Mouse (Mus musculus) embryonic facial prominence, embryonic 10.5 days (tissue): ENCODE measurements at regions not wholly inside any gene's neighbourhood (a gene's known extent, or its start where the extent isn't known, plus 50 kb on each side); places are given as distances from the start of the nearest gene placed in this dataset.

Source experiments
- DNase-seq: peaks from one replicate; pipeline ENCODE4 v3.0.0-alpha.2; 2017; ENCODE audit warnings: low spot score
- H3K27ac ChIP-seq: fragments of 300-500 bp; sonication (generic); replicated peaks from 2 replicates; pipeline ENCODE4 v1.5.1; 2016; ENCODE audit warnings: mild to moderate bottlenecking
- H3K27me3 ChIP-seq: fragments of 300-500 bp; sonication (generic); replicated peaks from 2 replicates; pipeline ENCODE4 v1.6.1; 2016; ENCODE audit warnings: low read depth, mild to moderate bottlenecking; ENCODE audit not compliant: poor library complexity, severe bottlenecking
- H3K36me3 ChIP-seq: fragments of 300-500 bp; sonication (generic); replicated peaks from 2 replicates; pipeline ENCODE4 v1.6.1; 2016; ENCODE audit warnings: mild to moderate bottlenecking, moderate library complexity
- H3K4me1 ChIP-seq: fragments of 300-500 bp; sonication (generic); 2 replicates; pipeline ENCODE4 v1.6.1; 2016
- H3K4me3 ChIP-seq: fragments of 300-500 bp; sonication (generic); 2 replicates; pipeline ENCODE4 v1.5.1; 2016; ENCODE audit warnings: mild to moderate bottlenecking, moderate library complexity
- H3K9me3 ChIP-seq: fragments of 300-500 bp; sonication (generic); 2 replicates; pipeline ENCODE4 v1.6.1; 2016; ENCODE audit warnings: mild to moderate bottlenecking
- WGBS: fragments of 180-500 bp; shearing (Covaris S2); methylation state at CpG from one replicate; pipeline ENCODE4 v1.1.7; 2016; 5-methylcytosine and 5-hydroxymethylcytosine counted together

- H3K27me3 ChIP-seq: no peaks in the 10 kb centered on the region
- H3K27ac ChIP-seq: no peak overlapping the region
- H3K9me3 ChIP-seq: no peaks in the 10 kb centered on the region
- no peak for DNase-seq
- no peaks in the 10 kb centered on the region for H3K4me1 ChIP-seq
- H3K4me3 ChIP-seq: no peak overlapping the region
- 82% methylated on average over 7 of the region's 7 CpGs for WGBS
- no peaks in the 10 kb centered on the region for H3K36me3 ChIP-seq
These were observed 97.1 kb upstream of the Plcb4 start for GRCm38 (mm10) chr2:135561716-135562115.

GRCm38 (mm10) chr2:135562140-135562890, 96.5 kb upstream of the Plcb4 start:
- WGBS: 88% methylated on average over 10 of the region's 10 CpGs
- Histone ChIP-seq H3K4me3 (no peak overlapping the region), H3K36me3 (no peaks in the 10 kb centered on the region), H3K4me1 (no peaks in the 10 kb centered on the region), H3K9me3 (no peaks in the 10 kb centered on the region), H3K27me3 (no peaks in the 10 kb centered on the region), H3K27ac (no peak overlapping the region)
- no peak for DNase-seq

- no peak overlapping the region for H3K27ac ChIP-seq
- no peak for DNase-seq
- H3K36me3 ChIP-seq: no peaks in the 10 kb centered on the region
- no peak overlapping the region for H3K4me3 ChIP-seq
- peaks cover 3% of the 10 kb centered on the region; the same call in 1 of the 2 replicates for H3K4me1 ChIP-seq
- 59% methylated on average over 4 of the region's 4 CpGs for WGBS
- H3K9me3 ChIP-seq: no peaks in the 10 kb centered on the region
- H3K27me3 ChIP-seq: no peaks in the 10 kb centered on the region
These were observed 94.6 kb upstream of the Plcb4 start for GRCm38 (mm10) chr2:135564231-135564630.

- H3K27ac ChIP-seq: no peak overlapping the region
- H3K27me3 ChIP-seq: no peaks in the 10 kb centered on the region
- no peak for DNase-seq
- peaks cover 3% of the 10 kb centered on the region; the same call in 1 of the 2 replicates for H3K4me1 ChIP-seq
- no peaks in the 10 kb centered on the region for H3K36me3 ChIP-seq
- no peak overlapping the region for H3K4me3 ChIP-seq
- no peaks in the 10 kb centered on the region for H3K9me3 ChIP-seq
- WGBS: 85% methylated on average over 2 of the region's 2 CpGs
These were observed 90.5 kb upstream of the Plcb4 start for GRCm38 (mm10) chr2:135568350-135568749.

GRCm38 (mm10) chr2:135571599-135571998, 87.2 kb upstream of the Plcb4 start:
- Histone ChIP-seq H3K36me3 (no peaks in the 10 kb centered on the region), H3K9me3 (no peaks in the 10 kb centered on the region), H3K4me3 (no peak overlapping the region), H3K27ac (no peak overlapping the region), H3K4me1 (peaks cover 3% of the 10 kb centered on the region; the same call in 1 of the 2 replicates), H3K27me3 (no peaks in the 10 kb centered on the region)
- 79% methylated on average over 5 of the region's 5 CpGs for WGBS
- DNase-seq: no peak

GRCm38 (mm10) chr2:135577228-135577627, 81.6 kb upstream of the Plcb4 start:
- Histone ChIP-seq H3K4me3 (no peak overlapping the region), H3K36me3 (no peaks in the 10 kb centered on the region), H3K9me3 (no peaks in the 10 kb centered on the region), H3K4me1 (no peaks in the 10 kb centered on the region), H3K27me3 (no peaks in the 10 kb centered on the region), H3K27ac (no peak overlapping the region)
- DNase-seq: no peak
- WGBS: 83% methylated on average over 5 of the region's 5 CpGs

GRCm38 (mm10) chr2:135578135-135578534, 80.7 kb upstream of the Plcb4 start:
- no peak overlapping the region for H3K27ac ChIP-seq
- 51% methylated on average over 5 of the region's 5 CpGs for WGBS
- H3K36me3 ChIP-seq: no peaks in the 10 kb centered on the region
- H3K4me3 ChIP-seq: no peak overlapping the region
- no peaks in the 10 kb centered on the region for H3K4me1 ChIP-seq
- no peaks in the 10 kb centered on the region for H3K27me3 ChIP-seq
- no peak for DNase-seq
- H3K9me3 ChIP-seq: no peaks in the 10 kb centered on the region

- no peaks in the 10 kb centered on the region for H3K4me1 ChIP-seq
- 94% methylated on average over 6 of the region's 6 CpGs for WGBS
- no peak overlapping the region for H3K27ac ChIP-seq
- no peaks in the 10 kb centered on the region for H3K9me3 ChIP-seq
- H3K36me3 ChIP-seq: no peaks in the 10 kb centered on the region
- no peaks in the 10 kb centered on the region for H3K27me3 ChIP-seq
- no peak for DNase-seq
- no peak overlapping the region for H3K4me3 ChIP-seq
These were observed 79.3 kb upstream of the Plcb4 start for GRCm38 (mm10) chr2:135579514-135579913.

- 85% methylated on average over 4 of the region's 4 CpGs for WGBS
- no peaks in the 10 kb centered on the region for H3K27me3 ChIP-seq
- no peaks in the 10 kb centered on the region for H3K4me1 ChIP-seq
- H3K4me3 ChIP-seq: no peak overlapping the region
- H3K9me3 ChIP-seq: no peaks in the 10 kb centered on the region
- no peak overlapping the region for H3K27ac ChIP-seq
- no peak for DNase-seq
- no peaks in the 10 kb centered on the region for H3K36me3 ChIP-seq
These were observed 78.8 kb upstream of the Plcb4 start for GRCm38 (mm10) chr2:135580051-135580450.

- no peaks in the 10 kb centered on the region for H3K4me1 ChIP-seq
- no peaks in the 10 kb centered on the region for H3K9me3 ChIP-seq
- WGBS: 69% methylated on average over 8 of the region's 8 CpGs
- no peak overlapping the region for H3K4me3 ChIP-seq
- no peak overlapping the region for H3K27ac ChIP-seq
- H3K27me3 ChIP-seq: no peaks in the 10 kb centered on the region
- H3K36me3 ChIP-seq: no peaks in the 10 kb centered on the region
- DNase-seq: no peak
These were observed 76.5 kb upstream of the Plcb4 start for GRCm38 (mm10) chr2:135582341-135582740.

- Histone ChIP-seq H3K27me3 (no peaks in the 10 kb centered on the region), H3K4me1 (no peaks in the 10 kb centered on the region), H3K36me3 (no peaks in the 10 kb centered on the region), H3K4me3 (no peak overlapping the region), H3K27ac (no peak overlapping the region), H3K9me3 (no peaks in the 10 kb centered on the region)
- DNase-seq: no peak
These were observed 52.5 kb upstream of the Plcb4 start for GRCm38 (mm10) chr2:135606306-135606705.
